Mouse (Mus musculus) gastrocnemius, adult 18-20 months (tissue): ENCODE measurements at regions not wholly inside any gene's neighbourhood (a gene's known extent, or its start where the extent isn't known, plus 50 kb on each side); places are given as distances from the start of the nearest gene placed in this dataset.
"Not testable (repeated sequence)": the region's sequence is repeated elsewhere in the genome, so short reads cannot be mapped to it uniquely, and the experiment has no call there.

Experiments
- DNase-seq: peaks from one replicate; pipeline ENCODE4 v3.0.0; 2021; ENCODE audit warnings: low spot score

DNA sequence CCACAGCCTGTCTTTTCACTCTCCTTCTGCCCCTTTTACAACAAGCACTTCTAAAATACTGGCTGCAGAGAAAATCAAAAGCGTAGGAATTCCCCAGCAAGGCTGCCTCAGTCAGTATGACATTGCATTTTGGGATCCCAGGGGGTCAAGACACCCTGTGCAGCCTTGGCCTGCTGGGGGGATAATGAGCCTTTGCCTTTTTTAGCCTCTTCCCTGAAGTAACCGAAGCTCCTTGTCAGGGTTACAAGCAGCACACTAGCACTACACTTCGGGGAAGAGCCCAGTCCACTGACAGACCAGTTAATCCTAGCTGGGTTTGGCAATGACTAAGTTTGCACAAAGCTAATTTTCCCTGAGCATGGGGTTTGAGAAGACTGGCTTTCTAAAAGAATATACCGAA is 207.7 kb upstream of the 1700056E22Rik start:
- peak; percentile 19 for DNase-seq

GRCm38 (mm10) chr1:184235131-184235983 is 201.3 kb upstream of the 1700056E22Rik start:
- peak; percentile 83 for DNase-seq

DNA sequence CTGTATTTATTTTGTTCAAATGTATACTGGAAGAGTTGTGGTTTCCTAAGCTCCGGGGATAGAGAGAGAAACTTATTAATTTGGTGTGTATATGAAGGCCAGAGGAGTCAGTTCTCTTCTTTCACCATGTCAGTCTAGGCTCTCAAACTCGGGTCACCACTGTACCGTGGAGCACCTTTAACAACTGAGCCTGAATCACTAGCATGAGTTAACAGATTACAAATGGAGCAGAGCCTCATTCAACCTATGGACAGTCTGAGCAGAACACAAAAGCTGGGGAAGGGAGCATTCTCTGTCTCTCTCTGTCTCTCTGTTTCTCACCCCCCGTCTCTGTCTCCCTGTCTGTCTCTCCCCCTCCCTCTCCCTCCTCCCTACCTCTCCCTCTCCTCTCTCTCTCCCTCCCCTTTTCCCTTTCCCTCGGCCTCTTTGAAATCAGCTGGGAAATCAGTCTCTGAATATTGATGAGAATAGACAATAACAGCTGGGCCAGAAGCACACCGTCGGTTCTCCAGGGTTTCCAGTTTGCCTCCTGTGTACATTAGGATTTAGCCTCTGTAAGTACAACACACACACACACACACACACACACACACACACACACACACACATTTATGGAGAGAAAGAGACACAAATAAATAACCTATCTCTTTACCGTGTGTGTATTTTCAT is 200.4 kb upstream of the 1700056E22Rik start:
- DNase-seq = no peak

DNA sequence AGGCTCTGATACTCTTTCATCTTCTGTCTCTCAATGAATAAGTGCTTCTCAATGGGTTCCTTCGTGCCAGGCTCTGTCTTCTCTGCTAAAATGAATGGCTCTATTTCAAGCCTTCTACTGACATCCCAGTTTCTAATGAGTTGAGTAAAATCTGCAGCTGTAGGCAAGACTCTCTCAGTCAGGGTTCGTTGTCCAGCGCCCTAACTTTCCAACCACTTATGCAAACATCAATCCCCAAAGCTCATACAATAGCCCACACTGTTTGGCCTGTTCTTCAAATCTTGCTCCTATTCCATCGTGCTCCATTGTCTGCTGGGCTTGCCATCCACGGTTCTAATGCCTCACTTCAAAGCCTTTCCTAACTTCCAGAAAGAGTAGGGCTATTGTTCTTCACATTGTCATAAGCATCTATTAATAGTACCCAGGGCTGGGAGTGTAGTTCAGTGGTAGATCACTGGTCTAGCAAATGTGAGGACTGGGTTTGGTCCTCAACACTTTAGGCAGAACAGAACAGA is 199.7 kb upstream of the 1700056E22Rik start:
- DNase-seq = no peak

- DNase-seq = no peak
Measured at GRCm38 (mm10) chr1:184222326-184222725, 188.2 kb upstream of the 1700056E22Rik start.

DNA sequence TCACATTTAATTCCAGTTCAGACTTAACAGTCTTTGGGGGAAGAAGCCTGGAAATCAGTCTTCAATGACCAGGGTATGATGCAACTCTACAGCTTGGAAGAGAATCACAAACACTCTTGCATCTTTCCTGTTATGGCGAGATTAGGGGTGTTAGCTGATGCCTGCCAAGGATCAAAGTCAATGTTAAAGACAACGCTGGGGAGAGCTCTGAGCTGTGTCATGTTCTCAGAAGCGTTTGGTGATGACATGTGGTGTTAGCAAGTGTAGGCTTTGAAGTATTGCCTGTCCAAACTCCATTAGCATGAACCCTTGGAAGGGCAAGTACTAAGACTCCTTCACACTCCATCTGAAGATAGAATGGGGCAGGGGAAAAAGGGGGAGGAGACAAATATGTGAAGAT is 187.7 kb upstream of the 1700056E22Rik start:
- no peak for DNase-seq

- no peak for DNase-seq
Measured at GRCm38 (mm10) chr1:184197272-184197671, 163.2 kb upstream of the 1700056E22Rik start.

DNA sequence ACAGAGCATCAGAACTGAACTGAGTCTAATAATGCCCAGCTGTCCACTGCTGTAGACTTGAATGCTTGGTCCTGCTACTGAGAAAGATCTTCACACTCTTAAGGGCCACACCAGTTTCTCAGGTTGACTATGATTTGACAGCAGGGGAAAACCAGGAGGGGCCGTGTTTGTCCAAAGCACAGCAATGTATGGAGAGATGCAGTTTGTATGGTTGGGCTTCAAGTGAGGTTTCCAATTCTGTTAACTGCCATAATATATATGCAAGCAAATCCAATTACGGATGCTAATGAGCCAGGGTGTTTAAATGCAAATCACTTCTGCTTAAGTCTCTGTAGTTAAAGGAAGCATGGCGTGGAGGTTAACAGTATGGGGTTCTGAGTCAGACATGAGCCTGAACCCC is 157.2 kb upstream of the 1700056E22Rik start:
- DNase-seq = no peak

GRCm38 (mm10) chr1:184187582-184187981 is 153.5 kb upstream of the 1700056E22Rik start:
- peak; percentile 11 for DNase-seq

- no peak for DNase-seq
Measured at GRCm38 (mm10) chr1:184182163-184182562, 148.1 kb upstream of the 1700056E22Rik start.

GRCm38 (mm10) chr1:184174416-184174815 is 140.3 kb upstream of the 1700056E22Rik start:
- DNase-seq = not testable (repeated sequence)

- DNase-seq = no peak
Measured at GRCm38 (mm10) chr1:184173739-184174138, 139.6 kb upstream of the 1700056E22Rik start.

DNA sequence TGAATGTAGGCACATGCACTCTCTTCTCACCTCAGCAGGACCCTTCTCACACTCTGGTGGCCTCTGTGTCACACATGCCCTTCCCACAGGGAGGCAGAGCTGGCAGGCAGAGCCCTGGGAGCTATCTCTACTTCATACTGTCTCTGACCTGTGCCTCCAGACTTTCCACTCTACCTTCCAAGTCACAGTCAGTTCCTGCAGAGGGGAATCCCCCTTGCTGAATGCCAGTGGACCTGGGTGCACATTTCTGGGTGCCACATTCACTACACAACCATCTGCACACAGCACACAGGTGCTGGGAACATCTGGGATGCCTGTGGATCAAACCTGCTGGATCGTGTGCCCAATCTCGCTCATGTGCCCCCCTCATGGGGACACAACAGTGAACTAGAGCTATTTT is 138.9 kb upstream of the 1700056E22Rik start:
- DNase-seq = peak; percentile 24

- DNase-seq = no peak
Measured at GRCm38 (mm10) chr1:184171601-184172000, 137.5 kb upstream of the 1700056E22Rik start.

DNA sequence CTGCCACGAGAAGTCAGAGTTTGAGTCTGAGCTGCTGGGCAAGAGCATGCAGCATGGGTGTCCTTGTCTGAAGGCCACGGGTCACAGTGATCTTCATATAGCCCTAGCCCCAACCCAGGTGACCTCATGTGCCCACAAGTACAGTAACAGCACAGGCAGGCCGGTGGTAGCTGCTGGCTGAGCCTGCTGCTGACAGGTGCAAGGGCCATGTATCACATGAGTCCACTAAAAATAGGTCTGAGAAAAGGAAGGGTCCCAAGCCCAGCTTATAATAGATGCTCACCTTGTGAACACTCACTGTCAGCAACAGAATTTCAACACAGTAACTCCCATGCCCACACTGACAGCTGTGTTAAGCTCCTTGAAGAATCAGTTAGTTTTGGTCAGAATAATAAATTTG is 136.8 kb upstream of the 1700056E22Rik start:
- peak; percentile 62 for DNase-seq

GRCm38 (mm10) chr1:184169967-184170366 is 135.9 kb upstream of the 1700056E22Rik start:
- DNase-seq = no peak

GRCm38 (mm10) chr1:184169034-184169783 is 135.1 kb upstream of the 1700056E22Rik start:
- no peak for DNase-seq

- DNase-seq = no peak
Measured at GRCm38 (mm10) chr1:184166951-184167350, 132.8 kb upstream of the 1700056E22Rik start.

DNA sequence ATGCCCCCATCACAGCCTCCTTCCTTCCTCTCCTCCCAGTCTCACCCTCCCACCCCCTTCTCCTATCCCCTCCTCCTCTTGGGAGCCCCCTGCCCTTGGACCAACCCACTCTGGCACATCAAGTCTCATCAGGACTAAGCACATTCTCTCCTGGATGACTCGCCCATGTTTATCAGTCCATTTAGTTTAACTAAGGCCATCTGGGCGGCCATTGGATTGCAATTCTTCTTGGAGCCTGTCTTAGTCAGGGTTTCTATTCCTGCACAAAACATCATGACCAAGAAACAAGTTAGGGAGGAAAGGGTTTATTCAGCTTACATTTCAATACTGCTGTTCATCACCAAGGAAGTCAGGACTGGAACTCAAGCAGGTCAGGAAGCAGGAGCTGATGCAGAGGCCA is 128.4 kb upstream of the 1700056E22Rik start:
- DNase-seq = not testable (repeated sequence)

GRCm38 (mm10) chr1:184147713-184148112 is 113.6 kb upstream of the 1700056E22Rik start:
- DNase-seq = no peak

- no peak for DNase-seq
Measured at GRCm38 (mm10) chr1:184142974-184143373, 108.9 kb upstream of the 1700056E22Rik start.

- no peak for DNase-seq
Measured at GRCm38 (mm10) chr1:184140486-184140885, 106.4 kb upstream of the 1700056E22Rik start.
